Mouse (Mus musculus) neural tube, postnatal 0 days (tissue): ENCODE data around the gene Igsf6. TPM values are rescaled to one million over a fixed set of nuclear protein-coding genes. Genes with fewer than 3 reads are reported as not detected.

ENCODE experiments used
- polyA plus RNA-seq: library from polyadenylated mRNA; unstranded; fragments of >200 nt; fragmentation: Nextera tagmentation; extraction: Ambion mirVana; gene quantifications from 2 replicates; pipeline ENCODE4 v1.2.1, GENCODE M21; 2015

Gene Igsf6
- polyA plus RNA-seq, result 1.3 and 1.5 TPM in 2 replicates

GRCm38 (mm10) chr7:121074281-121074680 lies at the start of gene Igsf6:
Gene Igsf6 (minus strand): TSS chr7:121074572.

GRCm38 (mm10) chr7:121081350-121081749 lies 7.0 kb upstream of the Igsf6 start, which contains the start of gene Otoa:
Gene Otoa (plus strand): TSS chr7:121081650.

DNA sequence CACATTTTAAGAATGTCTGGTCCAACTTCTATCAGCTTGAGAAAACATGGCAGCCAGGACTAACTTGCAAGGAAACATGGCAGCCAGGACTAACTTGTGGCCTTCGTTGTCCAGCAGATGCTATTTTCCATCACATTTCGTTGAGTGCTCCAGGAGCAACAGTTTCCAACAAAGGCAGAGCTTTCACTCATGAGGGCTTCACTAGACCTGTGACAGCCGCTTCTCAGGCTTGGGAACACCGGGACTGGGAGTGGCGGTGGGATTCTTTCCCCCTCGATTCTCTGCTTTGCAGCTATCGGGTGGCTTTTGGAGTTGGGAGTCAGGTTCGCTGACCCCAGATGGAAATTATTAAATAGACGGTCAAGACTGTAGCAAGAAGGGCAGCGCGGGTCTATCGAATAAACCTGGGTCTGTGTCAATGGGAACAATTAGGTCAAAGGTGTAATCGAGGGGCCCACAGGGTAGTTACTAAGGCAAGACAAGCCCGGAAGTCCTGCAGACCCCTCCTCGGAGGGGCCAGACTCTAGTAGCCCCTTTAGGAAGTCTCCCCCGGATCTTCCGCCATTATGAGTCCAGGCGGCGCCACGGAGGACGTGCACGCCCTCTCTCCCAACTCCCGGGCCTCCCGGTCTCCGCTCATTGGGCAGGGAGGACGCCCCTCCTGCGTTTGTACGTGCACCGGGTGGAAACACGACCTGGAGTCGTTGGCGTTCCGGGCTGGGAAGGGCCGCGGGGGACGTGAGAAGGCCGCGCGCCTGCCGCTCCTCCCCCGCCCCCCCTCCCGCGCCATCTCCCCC lies 40.3 kb downstream of the Igsf6 start, which contains the start of gene Mettl9:
Gene Mettl9 (plus strand): TSS at position 590 of the 797 bp plus-strand sequence.

Other genes starting within 250 kb of the Igsf6 start
- gene Eef2k, start 231.7 kb downstream of the Igsf6 start, polyA plus RNA-seq, result 25.6 and 26.8 TPM in 2 replicates
- gene Polr3e, start 156.8 kb downstream of the Igsf6 start, polyA plus RNA-seq, result 17.5 and 19.6 TPM in 2 replicates
- 11.8 and 13.2 TPM in 2 replicates for gene Cdr2, start 92.3 kb downstream of the Igsf6 start, polyA plus RNA-seq
- not detected in 2 replicates for gene Mfsd13b, start 92.1 kb downstream of the Igsf6 start, polyA plus RNA-seq
- 147 and 152 TPM in 2 replicates for gene Mettl9, start 40.1 kb downstream of the Igsf6 start, polyA plus RNA-seq
- 0.21 and 0.34 TPM in 2 replicates for gene Otoa, start 7.1 kb upstream of the Igsf6 start, polyA plus RNA-seq